21 mouse cellular contexts compared by ENCODE assay signal in genomic region chr3:65358841-65359240, GRCm38 (mm10).
"Had no signal": no experiment of that assay in that cellular context is flagged by ENCODE, and none has a peak within 500 bp of the region (broad histone marks: within the 10 kb centered on the region; RNA-seq: fewer than 3 reads in every experiment).

No protein-coding gene starts in this region.

- ATAC-seq: hindbrain, embryonic 16.5 days; inflammation-experienced regulatory T-cells, adult 6 months; intestine, embryonic 15.5 days; intestine, postnatal 0 days had no signal

- H3K27ac ChIP-seq: heart, adult 2 months; heart, embryonic 15.5 days; hindbrain, embryonic 10.5 days; hindbrain, embryonic 12.5 days; hindbrain, embryonic 14.5 days; intestine, embryonic 15.5 days; left cerebral cortex, adult 2 months; limb, embryonic 10.5 days; limb, embryonic 12.5 days; liver, embryonic 13.5 days had no signal

- DNase-seq: heart, adult 2 months; heart, postnatal 14 days; heart, postnatal 36 days; kidney, adult 18-20 months; kidney, postnatal 10 days; kidney, postnatal 25 days; kidney, postnatal 4 days; liver; liver, embryonic 13.5 days had no signal

- H3K27me3 ChIP-seq: heart, embryonic 13.5 days; heart, embryonic 15.5 days; hindbrain, embryonic 12.5 days; intestine, embryonic 15.5 days; limb, embryonic 12.5 days; liver, embryonic 13.5 days had no signal

- H3K4me3 ChIP-seq: heart, adult 2 months; heart, embryonic 13.5 days; heart, embryonic 15.5 days; hindbrain, embryonic 10.5 days; hindbrain, embryonic 12.5 days; intestine, embryonic 15.5 days; left cerebral cortex, adult 2 months; limb, embryonic 10.5 days; limb, embryonic 12.5 days; liver, embryonic 13.5 days had no signal
